Mouse (Mus musculus) kidney, adult 2 months (tissue): Measurements from ENCODE around the gene Pole4.

Source experiments
- CTCF ChIP-seq: fragments of 200-500 bp; conservative IDR thresholded peaks from 2 replicates; pipeline ENCODE4 v1.5.1; 2011; ENCODE audit warnings: low read depth, mild to moderate bottlenecking, control low read depth, low read length, moderate library complexity, mixed read lengths; ENCODE audit not compliant: insufficient read depth, insufficient read length
- POLR2A ChIP-seq: fragments of 200-500 bp; IDR thresholded peaks from one replicate; pipeline ENCODE4 v1.6.1; 2011; ENCODE audit warnings: low read depth, low read length, control low read depth

GRCm38 (mm10) chr6:82736626-82737600, 31.7 kb upstream of the Pole4 start:
- TF ChIP-seq CTCF (no peak), POLR2A (no peak)
